Mouse (Mus musculus) liver, adult 2 months (tissue): ENCODE measurements around the gene Pde8a. TPM values are rescaled to one million over a fixed set of nuclear protein-coding genes. Genes with fewer than 3 reads are reported as not detected.

Source experiments
- DNase-seq: peaks from one replicate; pipeline ENCODE4 v3.0.0-alpha.2; 2011; ENCODE audit warnings: low read depth, low spot score; ENCODE audit errors: extremely low read depth
- H3K27ac ChIP-seq: fragments of 200-500 bp; replicated peaks from 2 replicates; pipeline ENCODE4 v1.5.1; 2012; ENCODE audit warnings: low read depth, mild to moderate bottlenecking, control low read depth, inconsistent platforms, low read length; ENCODE audit not compliant: insufficient read depth
- H3K27me3 ChIP-seq: fragments of 200-500 bp; 2 replicates; pipeline ENCODE4 v1.6.1; 2012; ENCODE audit warnings: mild to moderate bottlenecking, moderate library complexity, low read length, inconsistent platforms; ENCODE audit not compliant: control insufficient read depth, insufficient read depth
- H3K36me3 ChIP-seq: fragments of 200-500 bp; 2 replicates; pipeline ENCODE4 v1.6.1; 2012; ENCODE audit warnings: low read length, inconsistent platforms; ENCODE audit not compliant: control insufficient read depth, insufficient read depth
- H3K4me1 ChIP-seq: fragments of 200-500 bp; 2 replicates; pipeline ENCODE4 v1.6.1; 2011; ENCODE audit warnings: low read length; ENCODE audit not compliant: control insufficient read depth, insufficient read depth
- H3K4me3 ChIP-seq: fragments of 200-500 bp; 2 replicates; pipeline ENCODE4 v1.5.1; 2011; ENCODE audit warnings: low read depth, mild to moderate bottlenecking, control low read depth, low read length, moderate library complexity; ENCODE audit not compliant: insufficient read depth
- H3K79me2 ChIP-seq: fragments of 200-500 bp; 2 replicates; pipeline ENCODE4 v1.6.1; 2012; ENCODE audit warnings: inconsistent platforms, mild to moderate bottlenecking, low read length, moderate library complexity; ENCODE audit not compliant: control insufficient read depth, insufficient read depth
- H3K9ac ChIP-seq: fragments of 200-500 bp; 2 replicates; pipeline ENCODE4 v1.6.1; 2012; ENCODE audit warnings: low read depth, mild to moderate bottlenecking, control low read depth, inconsistent platforms, low read length
- CTCF ChIP-seq: fragments of 200-500 bp; IDR thresholded peaks from 2 replicates; pipeline ENCODE4 v1.5.1; 2011; ENCODE audit warnings: low read depth, low read length, control low read depth
- POLR2A ChIP-seq: fragments of 200-500 bp; IDR thresholded peaks from 2 replicates; pipeline ENCODE4 v1.6.1; 2011; ENCODE audit warnings: low read length, control low read depth; ENCODE audit not compliant: insufficient read depth; ENCODE audit errors: extremely low read depth
- WGBS: fragments of 180-500 bp; shearing (Covaris S2); methylation state at CpG from one replicate; pipeline ENCODE4 v1.1.7; 2018; 5-methylcytosine and 5-hydroxymethylcytosine counted together
- polyA plus RNA-seq: library from polyadenylated mRNA; depleted of rRNA; stranded (reverse); fragments of >200 nt; gene quantifications from 2 replicates; pipeline ENCODE4 v1.2.3, GENCODE M21; 2012; rRNA removed
- total RNA-seq: library from RNA; depleted of rRNA; stranded (reverse); fragments of >200 nt; gene quantifications from 2 replicates; pipeline ENCODE4 v1.2.3, GENCODE M21; 2014; rRNA removed

Pde8a gene
- total RNA-seq: 13.5 and 15.1 TPM in 2 replicates
- polyA plus RNA-seq: 13.3 and 13.7 TPM in 2 replicates

DNA sequence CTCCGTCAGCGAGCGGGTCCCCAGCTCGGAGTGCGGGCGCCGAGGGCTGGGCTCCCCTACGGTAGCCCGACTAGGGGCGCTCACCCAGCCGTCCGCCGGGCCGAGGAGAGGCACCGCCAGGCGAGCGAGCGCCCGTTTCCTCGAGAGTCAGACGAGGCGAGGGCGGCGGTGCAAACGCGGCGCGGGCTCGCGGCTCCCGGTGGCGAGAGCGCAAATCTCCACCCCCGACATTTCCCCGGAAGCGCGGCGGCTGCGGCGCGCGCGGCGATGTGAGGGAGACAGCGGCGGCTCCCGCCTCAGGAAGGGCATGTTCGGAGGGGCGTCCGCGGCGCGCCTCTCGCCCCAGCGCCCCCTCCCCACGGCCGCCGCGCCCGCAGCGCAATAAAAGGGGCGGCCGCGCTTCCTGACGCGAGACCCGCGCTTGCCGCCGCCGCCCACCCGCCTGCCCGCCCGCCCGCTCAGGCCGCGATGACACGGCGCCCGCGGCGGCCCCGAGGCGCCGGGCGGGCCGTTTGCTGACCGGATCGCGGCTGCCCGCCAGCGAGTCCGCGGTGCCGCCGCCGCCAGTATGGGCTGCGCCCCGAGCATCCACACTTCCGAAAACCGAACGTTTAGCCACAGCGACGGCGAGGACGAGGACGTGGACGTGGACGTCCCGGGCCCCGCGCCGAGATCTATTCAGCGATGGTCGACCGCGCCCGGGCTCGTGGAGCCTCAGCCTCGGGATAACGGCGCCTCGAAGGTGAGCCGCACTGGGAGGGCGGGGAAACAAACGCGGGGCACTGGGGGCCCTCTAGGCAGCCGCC, at the start of gene Pde8a:
Pde8a (plus strand) TSS at position 250 of the 806 bp plus-strand sequence.
- WGBS: under 1% methylated on average over 126 of the region's 128 CpGs
- H3K27ac ChIP-seq: peak within 1 kb of the TSS; percentile 95
- no peak for DNase-seq
- TF ChIP-seq CTCF (no peak), POLR2A (peak; percentile 28; the same call in 1 of the 2 replicates)
- peak within 1 kb of the TSS; percentile 79 for H3K9ac ChIP-seq
- H3K27me3 ChIP-seq: no peaks in the 10 kb centered on the region
- peaks cover 6% of the 10 kb centered on the region; the same call in 1 of the 2 replicates for H3K4me1 ChIP-seq
- H3K79me2 ChIP-seq: peaks cover 17% of the 10 kb centered on the region
- H3K36me3 ChIP-seq: no peaks in the 10 kb centered on the region
- peak within 1 kb of the TSS; percentile 82 for H3K4me3 ChIP-seq

DNA sequence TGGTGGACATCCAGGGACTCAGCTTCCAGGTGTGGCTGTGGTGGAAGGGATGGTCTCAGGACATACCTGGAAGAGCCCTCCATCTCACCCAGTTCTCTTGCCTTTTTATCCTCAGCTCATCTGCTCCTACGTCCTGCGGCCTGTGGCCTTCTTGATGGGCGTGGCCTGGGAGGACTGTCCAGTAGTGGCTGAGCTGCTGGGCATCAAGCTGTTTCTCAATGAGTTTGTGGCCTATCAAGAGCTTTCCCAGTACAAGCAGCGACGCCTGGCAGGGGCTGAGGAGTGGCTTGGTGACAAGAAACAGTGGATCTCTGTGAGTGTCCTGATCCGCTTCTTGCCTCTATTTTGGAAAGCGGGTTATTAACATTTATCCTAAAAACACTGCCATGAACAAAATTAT, 49.0 kb upstream of the Pde8a start:
- H3K27me3 ChIP-seq: no peaks in the 10 kb centered on the region
- DNase-seq: peak; percentile 79
- H3K36me3 ChIP-seq: no peaks in the 10 kb centered on the region
- H3K4me3 ChIP-seq: no peak overlapping the region
- no peak overlapping the region for H3K9ac ChIP-seq
- H3K79me2 ChIP-seq: no peaks in the 10 kb centered on the region
- no peak overlapping the region for H3K27ac ChIP-seq
- WGBS: 84% methylated on average over 7 of the region's 7 CpGs
- H3K4me1 ChIP-seq: 0 out of 2 replicates have a peak, but pooled peaks cover 4% of the 10 kb centered on the region
- TF ChIP-seq POLR2A (no peak), CTCF (no peak)

DNA sequence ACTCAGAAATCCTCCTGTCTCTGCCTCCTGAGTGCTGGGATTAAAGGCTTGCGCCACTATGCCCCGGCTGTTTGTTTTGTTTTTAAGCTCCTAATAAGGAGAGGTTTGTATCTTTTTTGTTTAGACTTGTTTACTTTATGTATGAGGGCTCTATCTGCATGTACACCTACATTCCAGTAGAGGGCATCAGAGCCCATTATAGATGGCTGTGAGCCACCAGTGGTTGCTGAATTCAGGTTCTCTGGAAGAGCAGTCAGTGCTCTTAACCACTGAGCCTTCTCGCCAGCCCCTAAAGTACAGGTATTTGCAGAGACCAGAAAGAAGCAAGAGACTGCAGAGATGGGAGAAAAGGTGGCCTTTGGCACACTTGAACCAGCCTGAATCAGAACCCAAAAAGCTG, 46.3 kb upstream of the Pde8a start:
- peak overlapping the region; percentile 43 for H3K27ac ChIP-seq
- peak; percentile 71 for DNase-seq
- TF ChIP-seq POLR2A (no peak), CTCF (peak; percentile 44)

DNA sequence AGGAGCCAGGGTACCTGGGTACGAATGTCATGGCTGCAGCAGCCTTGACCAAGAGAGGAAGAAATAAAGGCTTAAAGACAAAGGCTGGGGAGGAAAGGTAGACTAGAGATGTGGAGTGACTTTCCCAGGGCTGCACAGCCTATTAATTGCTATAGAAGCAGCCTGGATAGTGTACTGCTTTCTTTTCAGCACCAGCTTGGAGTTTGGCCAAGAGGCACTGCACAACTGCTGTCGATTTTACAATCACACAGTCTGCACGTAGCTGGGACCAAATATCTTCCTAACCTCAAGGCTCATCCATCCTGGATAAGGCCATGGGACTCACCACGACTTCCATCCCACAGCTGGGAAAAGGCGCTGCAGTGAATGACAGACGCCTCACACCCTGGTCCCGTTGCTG, 44.0 kb upstream of the Pde8a start:
- TF ChIP-seq POLR2A: no peak
- TF ChIP-seq CTCF: no peak
- Histone ChIP-seq H3K9ac (no peak overlapping the region), H3K27ac (no peak overlapping the region), H3K27me3 (no peaks in the 10 kb centered on the region), H3K36me3 (no peaks in the 10 kb centered on the region), H3K4me3 (no peak overlapping the region), H3K4me1 (0 out of 2 replicates have a peak, but pooled peaks cover 5% of the 10 kb centered on the region), H3K79me2 (no peaks in the 10 kb centered on the region)
- DNase-seq: no peak
- 70% methylated on average over 7 of the region's 7 CpGs for WGBS

More for the DNA sequence above, 46.3 kb upstream of the Pde8a start:
- Histone ChIP-seq H3K9ac (no peak overlapping the region), H3K36me3 (no peaks in the 10 kb centered on the region), H3K4me3 (no peak overlapping the region), H3K79me2 (no peaks in the 10 kb centered on the region), H3K4me1 (0 out of 2 replicates have a peak, but pooled peaks cover 4% of the 10 kb centered on the region), H3K27me3 (no peaks in the 10 kb centered on the region)
- WGBS: 15% methylated on average over 3 of the region's 3 CpGs

DNA sequence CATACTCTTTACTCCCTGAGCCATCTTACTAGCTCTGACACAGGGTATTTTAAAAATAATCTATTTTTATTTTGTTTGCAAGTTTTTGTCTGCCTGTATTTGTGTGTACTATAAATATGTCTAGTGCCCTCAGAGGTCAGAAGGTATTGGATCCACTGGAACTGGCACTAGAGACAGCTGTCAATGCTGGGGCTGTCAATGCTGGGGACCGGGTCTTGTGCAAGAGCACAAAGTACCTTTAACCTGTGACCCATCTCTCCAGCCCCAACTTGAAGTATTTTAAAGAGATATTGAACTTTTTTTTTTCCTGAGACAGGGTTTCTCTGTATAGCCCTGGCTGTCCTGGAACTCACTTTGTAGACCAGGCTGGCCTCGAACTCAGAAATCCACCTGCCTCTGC, 39.5 kb upstream of the Pde8a start:
- TF ChIP-seq CTCF (no peak), POLR2A (no peak)
- Histone ChIP-seq H3K4me3 (no peak overlapping the region), H3K27me3 (no peaks in the 10 kb centered on the region), H3K79me2 (no peaks in the 10 kb centered on the region), H3K9ac (no peak overlapping the region), H3K4me1 (peaks cover 16% of the 10 kb centered on the region), H3K27ac (peak overlapping the region; percentile 35; the same call in 1 of the 2 replicates), H3K36me3 (no peaks in the 10 kb centered on the region)
- 44% methylated on average over 2 of the region's 2 CpGs for WGBS
- peak; percentile 95 for DNase-seq

DNA sequence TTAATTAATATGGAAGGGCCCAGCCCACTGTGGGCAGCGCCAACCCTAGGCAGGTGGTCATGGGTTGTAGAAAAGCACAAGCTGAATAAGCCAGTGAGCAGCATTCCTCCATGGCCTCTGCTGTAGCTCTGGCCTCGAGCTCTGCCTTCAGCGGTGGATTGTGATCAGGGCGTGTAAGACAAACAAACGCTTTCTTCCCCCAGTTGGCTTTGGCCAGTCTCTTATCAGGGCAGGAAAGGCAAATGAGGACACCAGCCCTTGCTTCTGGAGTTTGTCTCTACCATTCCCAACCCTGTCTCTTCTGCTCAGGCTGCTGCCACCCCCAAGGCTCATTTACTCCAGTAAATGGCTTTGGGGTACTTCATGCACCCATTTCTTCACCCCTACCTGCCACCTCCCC, 38.7 kb upstream of the Pde8a start:
- Histone ChIP-seq H3K79me2 (no peaks in the 10 kb centered on the region), H3K4me3 (no peak overlapping the region), H3K27ac (peak overlapping the region; percentile 69), H3K9ac (no peak overlapping the region), H3K4me1 (peaks cover 16% of the 10 kb centered on the region), H3K27me3 (no peaks in the 10 kb centered on the region), H3K36me3 (no peaks in the 10 kb centered on the region)
- 27% methylated on average over 5 of the region's 5 CpGs for WGBS
- TF ChIP-seq CTCF: no peak
- TF ChIP-seq POLR2A: no peak
- peak; percentile 82 for DNase-seq
